Mouse (Mus musculus) midbrain, embryonic 13.5 days (tissue): ENCODE data around the gene Plekhg6. TPM values are rescaled to one million over a fixed set of nuclear protein-coding genes. Genes with fewer than 3 reads are reported as not detected.
A peak's percentile ranks its signal among the peaks of the same experiment; 100 is the strongest.

Experiments used
- ATAC-seq: fragments of 200-750 bp; cut with Nextera tagmentation; 2 replicates; pipeline ENCODE4 v1.8.0; 2017; ENCODE audit warnings: mild to moderate bottlenecking, moderate TSS enrichment, moderate library complexity
- H3K27ac ChIP-seq: fragments of 300-500 bp; sonication (generic); 2 replicates; pipeline ENCODE4 v1.5.1; 2015; ENCODE audit warnings: inconsistent platforms, mild to moderate bottlenecking, moderate library complexity
- H3K27me3 ChIP-seq: fragments of 300-500 bp; sonication (generic); 2 replicates; pipeline ENCODE4 v1.6.1; 2015; ENCODE audit warnings: mild to moderate bottlenecking, inconsistent platforms
- H3K36me3 ChIP-seq: fragments of 300-500 bp; sonication (generic); 2 replicates; pipeline ENCODE4 v1.6.1; 2015; ENCODE audit warnings: mild to moderate bottlenecking, inconsistent platforms
- H3K4me1 ChIP-seq: fragments of 300-500 bp; sonication (generic); replicated peaks from 2 replicates; pipeline ENCODE4 v1.6.1; 2015; ENCODE audit warnings: inconsistent platforms
- H3K4me2 ChIP-seq: fragments of 300-500 bp; sonication (generic); replicated peaks from 2 replicates; pipeline ENCODE4 v1.6.1; 2015; ENCODE audit warnings: moderate library complexity, mild to moderate bottlenecking, inconsistent platforms
- H3K4me3 ChIP-seq: fragments of 300-500 bp; sonication (generic); replicated peaks from 2 replicates; pipeline ENCODE4 v1.5.1; 2015; ENCODE audit warnings: mild to moderate bottlenecking, inconsistent platforms
- H3K9ac ChIP-seq: fragments of 300-500 bp; sonication (generic); replicated peaks from 2 replicates; pipeline ENCODE4 v1.6.1; 2015; ENCODE audit warnings: mild to moderate bottlenecking, inconsistent platforms
- H3K9me3 ChIP-seq: fragments of 300-500 bp; sonication (generic); 2 replicates; pipeline ENCODE4 v1.6.1; 2016; ENCODE audit warnings: mild to moderate bottlenecking, inconsistent platforms
- WGBS: fragments of 180-500 bp; shearing (Covaris S2); methylation state at CpG from one replicate; pipeline ENCODE4 v1.1.7; 2015; 5-methylcytosine and 5-hydroxymethylcytosine counted together
- polyA plus RNA-seq: library from polyadenylated mRNA; unstranded; fragments of >200 nt; fragmentation: Nextera tagmentation; extraction: Ambion mirVana; gene quantifications from 2 replicates; pipeline ENCODE4 v1.2.1, GENCODE M21; 2015

Gene Plekhg6
- polyA plus RNA-seq: 0.08 and 0.23 TPM in 2 replicates

GRCm38 (mm10) chr6:125380372-125381360 is at the start of gene Plekhg6:
Gene Plekhg6, minus strand, starts transcription at chr6:125380793.
- H3K9ac ChIP-seq: peak within 1 kb of the TSS; percentile 53
- 8% methylated on average over 40 of the region's 40 CpGs for WGBS
- peak within 1 kb of the TSS; percentile 38 for H3K4me3 ChIP-seq

GRCm38 (mm10) chr6:125429741-125430140 is 49.1 kb upstream of the Plekhg6 start:
- H3K4me3 ChIP-seq: no peak overlapping the region
- H3K9me3 ChIP-seq: no peaks in the 10 kb centered on the region
- H3K9ac ChIP-seq: no peak overlapping the region
- no peak overlapping the region for H3K27ac ChIP-seq
- H3K27me3 ChIP-seq: no peaks in the 10 kb centered on the region
- peaks cover 7% of the 10 kb centered on the region for H3K4me1 ChIP-seq
- WGBS: 92% methylated on average over 6 of the region's 6 CpGs
- H3K36me3 ChIP-seq: no peaks in the 10 kb centered on the region
- no peak for ATAC-seq
- H3K4me2 ChIP-seq: no peak overlapping the region

More at GRCm38 (mm10) chr6:125380372-125381360, at the start of gene Plekhg6:
- Histone ChIP-seq H3K9me3 (no peaks in the 10 kb centered on the region), H3K4me1 (peaks cover 24% of the 10 kb centered on the region), H3K36me3 (no peaks in the 10 kb centered on the region), H3K4me2 (peak within 1 kb of the TSS; percentile 61), H3K27ac (no peak within 1 kb of the TSS), H3K27me3 (peaks cover 60% of the 10 kb centered on the region)
- ATAC-seq: 0 out of 2 replicates have a peak, but pooled peaks have one; percentile 20

GRCm38 (mm10) chr6:125426383-125427360 is 46.1 kb upstream of the Plekhg6 start:
- no peaks in the 10 kb centered on the region for H3K36me3 ChIP-seq
- no peak overlapping the region for H3K27ac ChIP-seq
- WGBS: 2% methylated on average over 25 of the region's 25 CpGs
- H3K4me1 ChIP-seq: peaks cover 23% of the 10 kb centered on the region
- peak overlapping the region; percentile 44 for H3K4me3 ChIP-seq
- H3K9ac ChIP-seq: peak overlapping the region; percentile 63
- H3K9me3 ChIP-seq: no peaks in the 10 kb centered on the region
- H3K27me3 ChIP-seq: no peaks in the 10 kb centered on the region; the same call in 1 of the 2 replicates
- H3K4me2 ChIP-seq: peak overlapping the region; percentile 77
- peak; percentile 91 for ATAC-seq

GRCm38 (mm10) chr6:125425205-125426090 is 44.9 kb upstream of the Plekhg6 start:
- Histone ChIP-seq H3K27me3 (peaks cover 5% of the 10 kb centered on the region; the same call in 1 of the 2 replicates), H3K9me3 (no peaks in the 10 kb centered on the region), H3K4me1 (peaks cover 19% of the 10 kb centered on the region), H3K36me3 (no peaks in the 10 kb centered on the region), H3K27ac (no peak overlapping the region), H3K9ac (no peak overlapping the region), H3K4me2 (no peak overlapping the region), H3K4me3 (no peak overlapping the region)
- ATAC-seq: no peak
- WGBS: 58% methylated on average over 15 of the region's 15 CpGs

- Histone ChIP-seq H3K4me3 (no peak overlapping the region), H3K9me3 (no peaks in the 10 kb centered on the region), H3K4me2 (no peak overlapping the region), H3K36me3 (no peaks in the 10 kb centered on the region), H3K4me1 (peaks cover 19% of the 10 kb centered on the region), H3K27ac (no peak overlapping the region), H3K27me3 (peaks cover 10% of the 10 kb centered on the region), H3K9ac (no peak overlapping the region)
- ATAC-seq: no peak
- WGBS: 79% methylated on average over 3 of the region's 3 CpGs
Observed at GRCm38 (mm10) chr6:125424156-125424555, 43.6 kb upstream of the Plekhg6 start.

GRCm38 (mm10) chr6:125423507-125423906 is 42.9 kb upstream of the Plekhg6 start:
- Histone ChIP-seq H3K4me3 (no peak overlapping the region), H3K27ac (no peak overlapping the region), H3K9me3 (no peaks in the 10 kb centered on the region), H3K9ac (no peak overlapping the region), H3K27me3 (peaks cover 10% of the 10 kb centered on the region), H3K36me3 (no peaks in the 10 kb centered on the region), H3K4me1 (peaks cover 19% of the 10 kb centered on the region), H3K4me2 (no peak overlapping the region)
- ATAC-seq: no peak
- 36% methylated on average over 13 of the region's 13 CpGs for WGBS

- Histone ChIP-seq H3K36me3 (no peaks in the 10 kb centered on the region), H3K4me2 (peak overlapping the region; percentile 40; the same call in 1 of the 2 replicates), H3K4me1 (peaks cover 19% of the 10 kb centered on the region), H3K27me3 (peaks cover 10% of the 10 kb centered on the region), H3K27ac (no peak overlapping the region), H3K9ac (no peak overlapping the region), H3K4me3 (no peak overlapping the region), H3K9me3 (no peaks in the 10 kb centered on the region)
- 44% methylated on average over 3 of the region's 3 CpGs for WGBS
- no peak for ATAC-seq
Observed at GRCm38 (mm10) chr6:125423099-125423498, 42.5 kb upstream of the Plekhg6 start.

GRCm38 (mm10) chr6:125422051-125422822 is 41.6 kb upstream of the Plekhg6 start:
- no peak for ATAC-seq
- Histone ChIP-seq H3K27ac (no peak overlapping the region), H3K36me3 (no peaks in the 10 kb centered on the region), H3K4me1 (peaks cover 19% of the 10 kb centered on the region), H3K4me3 (no peak overlapping the region; the same call in 1 of the 2 replicates), H3K9me3 (no peaks in the 10 kb centered on the region), H3K4me2 (peak overlapping the region; percentile 40), H3K27me3 (peaks cover 12% of the 10 kb centered on the region), H3K9ac (no peak overlapping the region)
- WGBS: 24% methylated on average over 20 of the region's 20 CpGs

GRCm38 (mm10) chr6:125420458-125421063 is 40.0 kb upstream of the Plekhg6 start:
- Histone ChIP-seq H3K4me3 (no peak overlapping the region), H3K36me3 (no peaks in the 10 kb centered on the region), H3K9me3 (no peaks in the 10 kb centered on the region), H3K27ac (no peak overlapping the region), H3K27me3 (peaks cover 12% of the 10 kb centered on the region), H3K4me1 (peaks cover 16% of the 10 kb centered on the region), H3K4me2 (no peak overlapping the region), H3K9ac (no peak overlapping the region; the same call in 1 of the 2 replicates)
- 78% methylated on average over 16 of the region's 16 CpGs for WGBS
- no peak for ATAC-seq

- Histone ChIP-seq H3K36me3 (no peaks in the 10 kb centered on the region), H3K27ac (no peak overlapping the region), H3K4me1 (peaks cover 15% of the 10 kb centered on the region), H3K4me3 (no peak overlapping the region), H3K27me3 (peaks cover 12% of the 10 kb centered on the region), H3K4me2 (no peak overlapping the region), H3K9me3 (no peaks in the 10 kb centered on the region), H3K9ac (no peak overlapping the region)
- ATAC-seq: peak; percentile 82
- 14% methylated on average over 9 of the region's 9 CpGs for WGBS
Observed at GRCm38 (mm10) chr6:125418744-125419143, 38.2 kb upstream of the Plekhg6 start.
